In genomic region chr4:46744583-46745155, GRCm38 (mm10) we compare ENCODE assay signal across 19 mouse cellular contexts.
DNase-seq lines count a peak whose midpoint lies in the region; ATAC-seq and TF ChIP-seq lines count a peak whose summit lies in the region.
"Had no signal": no experiment of that assay in that cellular context is flagged by ENCODE, and none has a peak within 500 bp of the region (broad histone marks: within the 10 kb centered on the region; RNA-seq: fewer than 3 reads in every experiment).

No protein-coding gene starts in this region.

- H3K27me3 ChIP-seq in midbrain, embryonic 13.5 days = no peaks in the 10 kb centered on the region
- H3K27me3 ChIP-seq: limb, embryonic 15.5 days; liver, embryonic 15.5 days had no signal

- no peak overlapping the region for H3K4me3 ChIP-seq in layer of hippocampus, adult 2 months
- H3K4me3 ChIP-seq in midbrain, embryonic 13.5 days (replicated peaks) = no peak overlapping the region
- H3K4me3 ChIP-seq: forebrain, embryonic 12.5 days; heart, embryonic 13.5 days; limb, embryonic 15.5 days; liver, embryonic 15.5 days; neural tube, embryonic 15.5 days had no signal

- no peaks in the 10 kb centered on the region for H3K36me3 ChIP-seq in midbrain, embryonic 13.5 days
- H3K36me3 ChIP-seq: forebrain, embryonic 12.5 days; heart, embryonic 13.5 days; limb, embryonic 15.5 days; liver, embryonic 15.5 days; neural tube, embryonic 15.5 days had no signal

- no peaks in the 10 kb centered on the region for H3K9me3 ChIP-seq in midbrain, embryonic 13.5 days
- H3K9me3 ChIP-seq: forebrain, embryonic 12.5 days; heart, embryonic 13.5 days; limb, embryonic 15.5 days; liver, embryonic 15.5 days; neural tube, embryonic 15.5 days had no signal

- intact Hi-C loops in heart, postnatal 36 days (cut with DNase I) = no loop called here

- peaks cover 39% of the 10 kb centered on the region for H3K4me1 ChIP-seq in midbrain, embryonic 13.5 days (replicated peaks)
- H3K4me1 ChIP-seq: limb, embryonic 15.5 days; liver, embryonic 15.5 days had no signal

- no peak for DNase-seq in layer of hippocampus, adult 2 months (ENCODE audit: low spot score in 2 of 2)
- no peak for DNase-seq in layer of hippocampus, adult 9-10 months (ENCODE audit: low spot score)
- DNase-seq in cerebellum, adult 18-20 months = peak; percentile 81 to 83
- peak; percentile 77 to 87 for DNase-seq in cerebellum, postnatal 14 days
- peak; percentile 23 to 45 for DNase-seq in heart, postnatal 36 days
- DNase-seq in adrenal gland, postnatal 10 days = no peak
- DNase-seq in lung, postnatal 10 days = no peak
- DNase-seq: adrenal gland, adult 8-10 months; kidney, postnatal 4 days; lung, postnatal 36 days; right cerebral cortex, postnatal 25 days had no signal

- H3K27ac ChIP-seq in layer of hippocampus, adult 2 months = peak overlapping the region; percentile 92
- no peak overlapping the region for H3K27ac ChIP-seq in midbrain, embryonic 13.5 days
- H3K27ac ChIP-seq: forebrain, embryonic 12.5 days; heart, embryonic 13.5 days; hindbrain, embryonic 14.5 days; limb, embryonic 15.5 days; liver, embryonic 15.5 days; neural tube, embryonic 15.5 days had no signal

- WGBS in midbrain, embryonic 13.5 days = 85% methylated on average over 7 of the region's 7 CpGs

- no peak for ATAC-seq in midbrain, embryonic 13.5 days
- ATAC-seq: midbrain, embryonic 16.5 days had no signal

- H3K4me2 ChIP-seq in midbrain, embryonic 13.5 days (replicated peaks) = no peak overlapping the region
- H3K4me2 ChIP-seq: forebrain, embryonic 12.5 days; heart, embryonic 13.5 days; hindbrain, embryonic 14.5 days; limb, embryonic 15.5 days; liver, embryonic 15.5 days; neural tube, embryonic 15.5 days had no signal

- no peak overlapping the region for H3K9ac ChIP-seq in midbrain, embryonic 13.5 days (replicated peaks)
- H3K9ac ChIP-seq: forebrain, embryonic 12.5 days; heart, embryonic 13.5 days; hindbrain, embryonic 14.5 days; limb, embryonic 15.5 days; liver, embryonic 15.5 days; neural tube, embryonic 15.5 days had no signal

- TF ChIP-seq CTCF in layer of hippocampus, adult 2 months (conservative IDR thresholded peaks at IDR 0.05) = no peak

Comparison
In these comparisons a context has a peak if more than half of its experiments do, and no peak if none do; other contexts are left out.
1. DNase-seq: peak in cerebellum, adult 18-20 months (2 of 2), cerebellum, postnatal 14 days (2 of 2) and heart, postnatal 36 days (2 of 2); none in layer of hippocampus, adult 2 months (0 of 2), layer of hippocampus, adult 9-10 months (single experiment), adrenal gland, postnatal 10 days (single experiment) and lung, postnatal 10 days (single experiment).